Mouse (Mus musculus): ENCODE data around the gene Ankrd39. TPM values are rescaled to one million over a fixed set of nuclear protein-coding genes. Genes with fewer than 3 reads are reported as not detected.
"Not testable (repeated sequence)": the region's sequence is repeated elsewhere in the genome, so short reads cannot be mapped to it uniquely, and the experiment has no call there.

The Ankrd39 gene
- total RNA-seq, 4 experiments from 2014 or later, result 13.1 to 17.0 (median 14.9) TPM

DNA sequence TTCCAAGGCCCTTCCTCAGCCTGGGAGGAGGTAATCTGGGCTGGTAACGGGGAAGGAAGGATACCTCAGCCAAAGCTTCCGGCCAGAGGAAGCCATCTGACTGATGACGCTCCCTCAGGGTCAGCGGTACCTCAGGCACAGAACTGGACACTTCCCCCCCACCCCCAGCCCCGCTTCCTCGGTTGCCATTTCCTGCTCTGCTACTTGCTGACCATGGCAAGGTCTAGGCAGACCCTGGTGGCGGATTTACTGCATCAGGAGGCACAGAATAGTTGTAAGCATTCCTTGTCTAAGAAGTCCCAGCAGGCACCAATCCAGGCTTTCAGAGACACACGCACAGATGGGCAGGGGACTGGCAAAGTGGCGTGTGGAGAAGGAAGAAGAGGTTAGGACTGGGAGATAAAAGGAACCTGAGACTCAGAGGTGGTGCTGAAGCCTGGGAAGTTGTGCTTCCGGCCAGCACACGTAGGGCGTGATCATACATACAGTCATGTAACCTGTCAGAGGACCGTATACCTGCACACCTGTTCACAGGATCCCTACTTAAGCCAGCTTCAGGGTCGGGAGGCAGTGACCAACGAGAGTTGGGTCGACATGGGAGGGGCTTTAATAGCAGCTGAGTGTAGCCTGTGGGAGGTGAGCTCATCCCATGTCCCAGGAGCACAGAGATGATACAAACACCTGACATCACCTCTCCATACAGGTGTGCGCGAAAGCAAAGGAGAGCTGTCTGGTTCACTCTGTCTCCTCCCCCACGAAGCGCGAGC, 7.6 kb upstream of the Ankrd39 start:
- no peak for DNase-seq (ENCODE audit: low spot score in 2 of 2)

DNA sequence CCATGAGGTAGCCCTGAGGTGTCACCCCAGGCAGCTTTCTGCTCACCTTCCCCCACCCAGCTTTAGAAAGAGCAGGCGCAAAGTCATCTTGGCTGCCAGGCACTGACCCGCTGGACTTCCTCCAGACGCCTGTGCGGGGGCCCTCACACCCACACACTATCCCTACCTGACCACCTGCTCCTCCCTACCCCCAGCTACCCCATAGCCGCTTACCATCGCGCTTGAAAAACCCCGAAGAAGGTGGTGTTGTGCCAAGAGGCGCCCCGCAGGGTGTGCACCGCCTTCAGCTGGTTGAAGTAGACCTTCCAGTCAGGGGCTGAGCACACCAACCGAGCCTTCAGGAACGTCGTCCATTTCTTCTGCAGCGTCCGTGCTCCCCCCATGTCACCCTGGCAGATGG, 5.3 kb upstream of the Ankrd39 start:
- no peak for DNase-seq (ENCODE audit: low spot score in 2 of 2)

DNA sequence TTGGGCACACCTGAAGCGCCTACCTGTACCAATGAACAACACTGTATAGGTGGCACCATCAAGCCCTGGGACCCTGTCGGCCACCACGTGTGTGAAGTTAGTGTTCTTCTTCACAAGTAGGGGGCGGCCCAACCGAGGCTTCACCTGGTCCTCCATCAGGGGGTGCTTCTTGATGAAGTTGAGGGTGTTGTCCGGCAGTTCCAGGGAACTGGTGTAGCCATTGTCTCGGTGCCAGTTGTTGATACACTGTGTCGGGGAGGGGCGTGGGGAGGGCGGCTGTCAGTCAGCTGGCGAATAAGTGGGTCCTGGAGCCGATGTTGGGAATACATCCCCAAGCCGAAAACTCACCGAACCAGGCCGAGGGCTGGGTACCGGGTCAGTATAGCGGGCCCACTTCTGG, 4.7 kb upstream of the Ankrd39 start:
- no peak for DNase-seq (ENCODE audit: low spot score in 2 of 2)

DNA sequence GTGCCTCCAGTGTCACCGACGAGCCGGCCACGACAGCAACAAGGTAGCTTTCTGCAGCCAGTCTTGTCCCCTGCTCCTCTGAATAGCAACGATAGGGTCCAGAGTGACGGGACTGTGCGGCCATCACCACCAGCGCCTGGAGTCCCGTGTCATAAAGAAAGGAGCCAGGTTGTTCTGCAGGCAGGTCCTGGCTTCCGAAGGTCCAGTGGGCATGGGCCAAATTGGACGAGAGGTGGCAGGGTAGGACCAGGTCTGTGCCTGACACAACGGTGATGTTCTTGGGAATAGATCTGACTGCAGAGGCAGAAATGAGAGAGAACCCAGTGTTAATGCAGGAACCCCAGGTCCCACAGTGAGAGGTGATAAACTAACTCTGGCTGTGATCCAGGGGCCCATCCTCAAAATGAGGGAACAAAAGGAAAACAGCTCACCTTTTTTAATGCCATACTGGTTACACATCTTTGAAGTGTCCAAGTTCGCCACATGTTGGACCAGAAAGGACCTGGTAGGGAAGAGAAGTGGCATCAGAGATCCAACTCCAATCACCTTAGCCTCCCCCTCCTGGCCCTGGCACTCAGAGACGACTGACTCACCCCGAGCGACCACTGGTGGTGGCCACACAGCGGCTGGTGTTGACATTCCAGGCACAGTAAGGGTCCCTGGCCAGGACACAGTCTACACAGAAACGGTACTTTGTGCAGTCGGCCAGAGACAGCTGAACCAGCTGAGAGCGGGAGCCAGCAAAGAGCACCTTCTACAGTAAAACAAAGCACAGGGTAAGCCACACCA, 3.0 kb upstream of the Ankrd39 start:
- no peak for DNase-seq (ENCODE audit: low spot score in 2 of 2)

DNA sequence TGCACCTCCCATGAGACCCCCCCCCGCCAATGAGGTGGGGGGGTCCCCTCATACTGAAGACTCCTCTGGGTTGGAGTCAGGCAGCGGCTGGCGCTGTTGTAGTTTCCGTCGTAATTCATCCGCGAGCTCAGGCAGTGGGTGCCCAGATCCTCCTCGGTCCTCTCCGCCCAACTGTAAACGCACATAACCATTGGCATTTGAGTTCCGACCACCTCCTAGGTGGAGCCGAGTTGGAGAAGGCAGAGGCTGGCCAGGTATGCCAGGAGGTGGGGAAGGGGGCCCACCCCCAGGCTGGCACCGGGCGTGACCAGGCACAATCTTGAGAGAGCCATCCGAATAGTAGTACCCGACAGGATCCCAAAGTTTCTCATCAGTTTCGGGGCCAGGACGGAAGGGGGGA, 2.2 kb upstream of the Ankrd39 start:
- no peak for DNase-seq (ENCODE audit: low spot score in 2 of 2)

DNA sequence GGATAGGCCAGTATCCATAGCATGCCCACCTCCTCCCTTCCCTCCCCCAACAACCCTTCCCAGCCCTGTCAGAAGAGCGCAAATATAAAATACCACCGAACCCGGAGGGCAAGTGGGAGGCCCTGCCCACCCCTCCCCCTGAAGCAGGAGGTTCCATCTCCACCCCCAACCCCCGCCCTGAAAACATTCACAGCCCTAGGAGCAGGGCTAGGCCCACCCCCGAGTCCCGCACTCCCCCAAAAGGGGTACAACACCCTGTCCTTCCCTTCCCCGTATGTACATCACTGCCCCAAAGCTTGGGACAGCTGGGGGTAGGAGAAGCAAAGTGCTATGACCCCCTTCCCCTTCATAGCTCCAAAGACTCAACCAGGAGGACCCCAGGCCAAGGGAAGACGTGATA, 1.5 kb upstream of the Ankrd39 start:
- DNase-seq (ENCODE audit: low spot score in 2 of 2), result no peak

DNA sequence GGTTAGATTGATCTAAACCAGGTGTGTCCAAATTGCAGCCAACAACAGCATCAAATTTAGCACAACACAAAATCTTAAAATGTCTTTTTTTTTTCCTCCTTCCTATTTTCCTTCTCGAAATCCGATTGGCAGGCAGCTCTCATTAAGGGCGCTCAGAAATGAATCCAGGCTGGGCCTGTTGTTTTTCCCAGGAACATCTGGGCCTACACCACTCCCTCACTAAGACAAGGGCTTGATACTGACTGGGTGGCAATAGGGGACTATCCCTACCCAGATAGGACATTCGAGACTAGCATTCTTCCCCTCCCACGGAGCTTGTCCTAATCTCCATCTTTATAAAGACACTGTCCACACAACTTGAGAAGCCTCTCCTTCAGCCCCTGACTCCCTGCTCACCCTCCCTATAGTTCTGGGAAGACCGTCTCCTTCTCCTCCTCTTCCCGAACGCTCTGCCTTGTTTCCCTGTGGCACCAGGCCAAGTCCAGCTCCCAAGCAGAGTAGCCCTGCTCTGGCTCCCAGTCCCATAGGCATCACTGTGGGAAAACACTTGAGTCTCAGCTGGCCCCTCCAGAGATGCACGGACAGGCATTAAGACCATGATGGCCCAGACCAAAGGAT, 845 bp upstream of the Ankrd39 start:
- no peak for DNase-seq (ENCODE audit: low spot score in 2 of 2)

DNA sequence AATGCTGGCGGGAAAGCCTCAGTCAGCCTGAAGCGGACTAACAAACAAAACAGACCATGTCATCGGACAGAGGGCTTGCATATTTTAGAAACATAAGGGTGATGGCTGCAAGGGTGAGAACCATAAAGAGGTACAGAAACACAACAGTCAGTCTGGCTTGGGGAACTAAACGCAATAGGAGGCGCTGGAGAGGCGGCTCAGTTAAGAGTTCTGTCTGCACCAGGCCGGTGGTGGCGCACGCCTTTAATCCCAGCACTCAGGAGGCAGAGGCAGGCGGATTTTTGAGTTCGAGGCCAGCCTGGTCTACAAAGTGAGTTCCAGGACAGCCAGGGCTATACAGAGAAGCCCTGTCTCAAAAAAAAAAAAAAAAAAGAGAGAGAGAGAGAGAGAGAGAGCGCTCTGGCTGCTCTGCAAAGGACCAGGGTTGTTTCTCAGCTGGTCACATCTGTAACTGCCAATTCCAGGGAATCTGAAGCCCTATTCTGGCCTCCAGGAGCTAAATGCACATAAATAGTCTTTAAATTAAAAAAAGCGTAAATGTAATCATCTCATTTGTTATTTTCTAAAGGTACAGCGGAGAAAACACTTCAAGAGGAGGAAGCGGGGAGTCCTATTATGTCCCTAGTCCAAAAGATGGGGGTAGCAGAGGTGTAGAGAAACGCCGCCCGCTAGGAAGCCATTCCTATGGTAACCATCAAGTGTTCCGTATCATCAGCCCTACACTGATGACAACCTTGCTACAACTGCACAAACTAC, 1.2 kb downstream of the Ankrd39 start:
- DNase-seq (ENCODE audit: low spot score in 2 of 2), result no peak

DNA sequence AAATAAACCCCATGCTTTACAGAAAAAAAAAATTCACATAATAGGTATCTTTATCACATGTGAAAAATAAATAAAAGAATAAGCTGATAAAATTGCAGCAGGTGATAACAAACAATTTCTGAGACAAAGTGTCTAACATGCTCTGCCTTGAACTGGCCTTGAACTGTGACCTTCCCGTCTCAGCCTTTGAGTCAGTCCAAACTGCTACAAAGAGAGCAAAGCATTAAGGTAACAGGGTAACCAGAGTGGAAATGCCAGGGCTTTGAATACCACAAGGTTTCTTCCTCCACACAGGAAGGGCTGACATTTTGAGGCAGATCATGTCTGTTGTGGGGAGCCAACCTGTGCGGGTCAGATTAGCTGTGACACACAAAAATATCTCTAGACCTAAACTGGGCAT, 1.9 kb downstream of the Ankrd39 start:
- DNase-seq (ENCODE audit: low spot score in 2 of 2), result no peak

DNA sequence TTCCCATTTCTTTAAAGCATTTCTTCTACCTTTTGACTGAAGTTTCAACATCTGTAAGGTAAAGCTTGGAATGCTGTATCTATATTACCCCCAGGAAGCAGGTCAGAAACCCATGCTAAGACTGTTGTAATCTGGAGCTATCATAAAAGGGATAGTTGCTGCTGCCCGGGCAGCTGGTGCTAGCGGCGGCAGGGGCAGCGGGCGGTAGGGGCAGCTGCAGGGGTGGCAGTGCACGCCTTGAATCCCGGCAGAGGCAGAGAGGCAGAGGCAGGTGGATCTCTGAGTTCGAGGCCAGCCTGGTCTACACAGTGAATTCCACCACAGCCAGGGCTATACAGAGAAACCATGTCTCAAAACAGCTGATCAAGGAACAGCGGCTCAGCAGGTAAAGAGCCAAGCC, 4.3 kb downstream of the Ankrd39 start:
- no peak for DNase-seq (ENCODE audit: low spot score in 2 of 2)

DNA sequence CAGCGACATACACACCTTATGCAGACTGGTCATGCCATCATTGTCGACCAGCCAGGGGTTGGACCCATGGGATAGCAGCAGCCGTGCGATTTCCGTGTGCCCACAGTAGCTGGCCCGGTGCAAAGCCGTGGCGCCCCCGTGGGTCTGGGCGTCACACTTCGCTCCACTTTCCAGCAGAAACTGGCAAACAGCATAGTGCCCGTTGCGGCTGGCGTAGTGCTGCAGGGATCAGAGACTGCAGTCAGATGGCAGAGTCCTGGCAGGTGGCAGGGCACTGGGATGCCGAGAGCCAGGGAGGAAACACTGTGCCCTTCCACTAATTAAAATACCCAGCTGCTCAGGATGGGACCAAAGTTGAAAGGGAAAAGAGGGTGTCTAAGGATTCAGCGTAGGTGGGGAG, 5.4 kb downstream of the Ankrd39 start:
- no peak for DNase-seq (ENCODE audit: low spot score in 2 of 2)

DNA sequence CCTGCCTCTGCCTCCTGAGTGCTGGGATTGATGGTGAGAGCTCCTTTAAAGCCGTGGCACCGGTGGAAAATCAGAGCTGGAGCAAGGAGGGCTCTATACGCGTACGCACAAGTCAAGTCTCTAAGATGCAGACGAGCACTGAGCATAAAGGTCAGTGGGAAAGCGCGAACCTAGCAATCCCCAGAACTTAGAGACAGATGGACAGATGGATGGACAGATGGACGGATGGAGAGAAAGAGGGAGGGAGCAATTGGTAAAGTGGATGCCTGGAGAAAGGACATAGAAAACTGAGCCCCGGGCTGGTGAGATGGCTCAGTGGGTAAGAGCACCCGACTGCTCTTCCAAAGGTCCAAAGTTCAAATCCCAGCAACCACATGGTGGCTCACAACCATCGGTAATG, 6.4 kb downstream of the Ankrd39 start:
- DNase-seq (ENCODE audit: low spot score in 2 of 2), result no peak

DNA sequence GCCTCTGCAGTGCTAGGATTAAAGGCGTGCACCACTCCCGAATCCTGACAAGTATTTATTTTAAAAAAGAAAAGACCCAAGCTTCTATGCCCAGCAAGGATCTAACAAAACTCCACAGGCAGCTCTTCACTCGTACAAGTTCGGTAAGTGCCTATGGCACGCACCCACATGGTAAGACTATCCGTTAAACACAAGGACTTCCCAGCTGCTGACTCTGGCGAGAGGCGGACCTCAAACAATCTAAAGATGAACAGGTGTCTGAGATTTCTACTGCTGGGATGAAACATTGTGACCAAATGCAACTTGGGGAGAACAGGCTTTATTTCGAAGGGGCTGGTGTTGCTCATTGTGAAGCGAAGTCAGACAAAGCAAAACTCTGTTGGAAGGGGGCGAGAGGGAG, 7.1 kb downstream of the Ankrd39 start:
- no peak for DNase-seq (ENCODE audit: low spot score in 2 of 2)

DNA sequence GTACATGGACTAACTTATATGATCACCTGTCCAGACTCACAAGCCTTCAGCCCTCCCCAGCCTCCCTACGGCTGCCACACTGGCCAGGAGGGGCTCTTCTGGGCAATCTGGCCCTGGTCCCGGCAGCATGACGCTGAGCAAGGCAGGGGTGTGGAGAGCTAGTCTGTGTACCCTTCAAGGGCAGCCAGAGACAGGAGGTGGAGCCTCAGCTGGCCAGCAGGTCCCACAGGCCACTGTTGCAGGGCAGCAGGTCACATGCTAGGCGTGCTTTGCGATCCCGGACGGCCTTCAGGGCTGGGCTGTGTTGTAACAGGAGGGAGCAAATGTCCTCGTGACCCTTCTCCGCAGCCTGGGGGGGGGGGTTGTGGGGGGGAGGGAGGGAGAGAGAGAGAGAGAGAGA, 8.1 kb downstream of the Ankrd39 start, which contains the start of gene Gm42417:
Gene Gm42417, minus strand, starts transcription at position 244 of the 400 bp plus-strand sequence.
- no peak for DNase-seq (ENCODE audit: low spot score in 2 of 2)

DNA sequence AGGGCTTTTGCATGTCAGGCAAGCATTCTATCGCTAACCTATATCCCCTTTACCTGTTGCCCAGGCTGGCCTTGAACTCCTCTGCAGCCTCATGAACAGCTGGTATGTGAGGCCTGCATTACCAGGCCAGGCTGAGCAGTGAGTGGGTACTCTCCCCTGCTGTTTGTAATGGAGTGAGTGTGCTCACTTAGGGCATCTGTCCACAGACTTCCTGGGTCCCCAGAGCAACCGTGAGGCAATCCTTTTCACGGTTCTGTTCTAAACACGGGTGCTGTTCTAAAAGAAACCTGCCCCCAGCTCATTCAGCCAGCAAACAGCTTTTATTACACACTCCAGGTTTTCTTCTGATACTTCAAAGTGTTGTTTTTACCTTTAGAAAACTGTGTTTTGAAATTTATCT, 8.5 kb downstream of the Ankrd39 start:
- no peak for DNase-seq (ENCODE audit: low spot score in 2 of 2)

DNA sequence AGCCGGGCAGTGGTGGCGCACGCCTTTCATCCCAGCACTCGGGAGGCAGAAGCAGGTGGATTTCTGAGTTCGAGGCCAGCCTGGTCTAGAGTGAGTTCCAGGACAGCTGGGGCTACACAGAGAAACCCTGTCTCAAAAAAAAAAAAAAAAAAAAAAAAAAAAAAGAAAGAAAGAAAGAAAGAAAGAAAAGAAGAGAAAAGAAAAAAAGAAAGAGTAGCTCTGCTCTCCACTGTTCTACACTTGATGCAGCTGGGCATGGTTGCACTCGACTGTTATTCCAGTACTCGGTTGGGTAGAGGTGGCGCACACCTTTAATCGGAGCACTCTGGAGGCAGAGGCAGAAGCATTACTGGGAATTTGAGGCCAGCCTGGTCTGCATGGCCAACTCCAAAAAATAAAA, 10.5 kb downstream of the Ankrd39 start, which contains the start of gene Ankrd23:
Gene Ankrd23, minus strand, starts transcription at position 101 of the 400 bp plus-strand sequence.
- not testable (repeated sequence) for DNase-seq (ENCODE audit: low spot score in 2 of 2)

DNA sequence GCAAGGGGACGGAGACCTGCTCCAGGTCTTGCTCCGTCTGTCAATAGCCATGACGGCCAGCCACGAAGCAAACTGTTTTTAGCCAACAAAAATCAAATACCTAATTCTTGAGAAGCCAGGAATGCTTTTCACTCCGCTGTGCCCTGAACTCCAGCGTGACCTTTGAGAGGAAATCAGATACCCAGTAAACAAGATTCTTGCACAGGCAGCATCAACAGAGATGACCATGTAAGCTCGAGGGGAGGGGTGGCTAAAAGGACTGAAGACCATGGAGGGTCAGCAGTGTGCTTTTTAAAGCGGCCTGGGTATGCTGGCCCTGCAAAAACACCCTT, 10.9 kb downstream of the Ankrd39 start:
- DNase-seq (ENCODE audit: low spot score in 2 of 2), result no peak

DNA sequence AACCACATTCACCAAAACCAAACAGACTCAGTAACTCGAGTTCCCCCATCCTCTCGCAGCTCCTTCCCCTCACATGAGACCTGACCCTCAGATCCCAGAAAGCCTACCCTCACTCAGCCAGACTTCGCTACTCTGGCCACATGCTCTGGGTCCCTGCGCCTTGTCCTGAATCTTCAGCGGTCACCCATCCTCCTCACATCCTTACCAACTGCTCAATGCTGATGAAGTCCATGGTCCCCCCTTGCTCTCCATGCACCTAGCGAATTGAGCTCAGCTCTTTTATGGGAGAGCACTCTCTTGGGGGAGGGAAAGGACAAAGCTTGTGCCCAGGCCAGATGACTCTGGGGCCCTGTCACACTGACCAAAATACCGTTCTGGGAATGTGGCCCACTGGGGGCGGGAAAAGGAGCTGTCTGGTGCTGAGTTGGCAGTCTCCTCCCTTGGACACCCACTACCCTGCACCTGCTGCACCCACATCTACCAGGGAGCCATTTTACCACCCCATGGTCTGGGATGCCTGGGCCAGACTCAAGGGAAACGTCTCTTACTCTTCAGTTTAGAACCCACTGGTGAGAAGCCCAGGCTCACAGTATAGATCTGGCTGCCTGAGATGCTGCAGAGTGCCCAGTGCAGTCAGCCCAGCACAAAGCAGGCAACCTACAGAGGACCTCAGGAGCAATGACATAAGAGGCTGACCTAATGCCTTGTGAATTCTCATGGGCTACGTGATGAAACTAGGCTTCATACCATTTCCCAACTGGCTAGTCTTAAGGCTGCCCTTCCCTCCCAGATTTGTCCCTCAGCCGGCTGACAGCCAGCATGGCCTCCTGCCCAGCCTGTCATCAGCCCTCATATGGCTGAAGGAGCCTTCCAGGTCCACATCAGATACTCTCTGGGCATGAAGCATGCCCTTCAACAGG, 11.5 kb downstream of the Ankrd39 start:
- DNase-seq (ENCODE audit: low spot score in 2 of 2), result no peak

DNA sequence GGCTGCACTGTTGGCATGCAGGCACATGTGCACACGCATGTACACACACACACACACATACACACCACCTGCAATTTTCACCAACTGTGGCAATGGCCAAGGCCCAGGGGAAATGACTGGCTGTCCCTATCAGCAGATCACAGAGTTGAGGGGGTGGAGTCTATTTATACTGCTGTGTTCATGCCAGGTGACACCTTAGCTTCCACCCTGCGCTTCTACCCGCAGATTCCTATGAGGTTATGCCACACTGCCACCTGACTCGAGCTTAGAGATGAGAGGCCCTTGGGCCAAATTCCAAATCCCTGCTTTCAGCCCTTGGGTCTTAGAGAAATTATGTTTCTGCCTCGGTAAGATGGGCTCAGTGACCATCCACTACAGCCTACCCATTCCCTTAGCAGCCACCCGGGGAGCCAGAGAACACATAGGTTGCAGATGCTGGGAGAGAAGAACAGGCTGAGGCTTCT, 12.6 kb downstream of the Ankrd39 start:
- DNase-seq (ENCODE audit: low spot score in 2 of 2), result no peak

DNA sequence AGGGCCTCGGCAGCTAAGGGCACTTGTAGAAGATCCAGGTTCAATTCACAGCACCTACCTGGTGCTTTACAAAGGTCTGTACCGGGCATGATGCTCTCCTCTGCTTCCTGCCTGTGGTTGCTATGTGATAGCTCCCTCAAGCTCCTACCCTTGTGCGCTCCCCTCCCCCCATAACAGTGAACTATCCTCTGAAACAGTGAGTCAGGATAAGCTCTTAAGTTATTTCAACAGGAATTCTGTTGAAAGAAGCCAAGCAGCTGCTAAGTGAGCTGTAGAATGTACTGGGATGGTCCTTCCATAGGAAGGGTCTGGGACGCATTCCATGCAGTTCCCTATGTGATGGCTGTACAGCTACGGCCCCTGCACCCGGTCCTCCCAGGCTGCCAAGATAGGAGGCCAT, 13.7 kb downstream of the Ankrd39 start:
- no peak for DNase-seq (ENCODE audit: low spot score in 2 of 2)

DNA sequence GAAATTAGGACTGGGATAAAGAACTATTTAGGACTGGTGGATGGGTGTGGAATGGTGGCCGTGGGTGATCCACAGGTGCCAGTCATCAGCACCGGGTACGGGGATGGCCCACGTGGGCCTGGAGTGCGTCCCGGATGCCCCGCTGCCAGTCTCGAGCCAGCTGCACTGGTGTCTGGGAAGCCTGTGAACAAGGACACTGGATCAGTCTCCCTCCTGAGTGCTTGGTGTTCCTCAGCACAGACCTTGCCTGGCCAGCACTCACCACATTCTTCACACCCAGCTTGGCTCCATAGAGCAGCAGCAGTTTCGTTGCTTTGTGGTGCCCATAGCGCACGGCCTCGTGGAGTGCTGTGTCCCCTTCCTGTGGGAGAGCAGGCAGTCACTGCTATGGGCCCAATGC, 15.8 kb downstream of the Ankrd39 start:
- no peak for DNase-seq (ENCODE audit: low spot score in 2 of 2)
